ENCODE assay signal across 9 mouse cellular contexts in the genomic region with DNA sequence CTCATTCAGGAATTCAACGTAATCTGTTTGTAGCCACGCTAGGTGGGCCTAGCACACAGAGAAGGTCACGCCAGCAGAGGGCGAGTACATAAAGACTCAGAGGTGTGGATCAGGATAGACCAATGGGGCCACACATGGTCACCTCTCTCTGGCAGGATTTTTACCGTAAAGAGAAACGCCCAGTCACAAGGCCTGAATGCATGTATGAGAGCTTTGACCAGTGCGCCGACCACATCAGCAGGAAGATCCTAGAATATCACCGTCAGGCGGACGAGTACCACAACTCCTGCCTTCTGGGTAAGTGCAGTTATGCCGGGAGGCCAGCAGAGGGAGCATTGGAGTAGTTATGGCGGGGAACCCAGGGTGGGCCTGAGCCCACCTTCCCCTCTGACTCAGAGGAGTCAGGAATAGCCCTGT. TPM values are rescaled to one million over a fixed set of nuclear protein-coding genes. Genes with fewer than 3 reads are reported as not detected.
DNase-seq lines count a peak whose midpoint lies in the region; ATAC-seq and TF ChIP-seq lines count a peak whose summit lies in the region.
"Had no signal": no experiment of that assay in that cellular context is flagged by ENCODE, and none has a peak within 500 bp of the region (broad histone marks: within the 10 kb centered on the region; RNA-seq: fewer than 3 reads in every experiment).

No protein-coding gene starts in this region.

- no peaks in the 10 kb centered on the region for H3K4me1 ChIP-seq in intestine, embryonic 15.5 days (replicated peaks)
- H3K4me1 ChIP-seq in limb, embryonic 13.5 days = no peaks in the 10 kb centered on the region
- no peaks in the 10 kb centered on the region for H3K4me1 ChIP-seq in midbrain, embryonic 13.5 days (replicated peaks)
- peaks cover 3% of the 10 kb centered on the region; the same call in 1 of the 2 replicates for H3K4me1 ChIP-seq in testis, adult 2 months (ENCODE audit: control insufficient read depth, insufficient read depth, low read length)

- H3K36me3 ChIP-seq in intestine, embryonic 15.5 days = no peaks in the 10 kb centered on the region
- no peaks in the 10 kb centered on the region for H3K36me3 ChIP-seq in limb, embryonic 13.5 days
- no peaks in the 10 kb centered on the region for H3K36me3 ChIP-seq in midbrain, embryonic 13.5 days
- H3K36me3 ChIP-seq in testis, adult 2 months (ENCODE audit: control insufficient read depth, insufficient read depth, low read length) = no peaks in the 10 kb centered on the region

- no peak for TF ChIP-seq POLR2A in testis, adult 2 months (IDR thresholded peaks at IDR 0.05; ENCODE audit: control insufficient read depth, low read depth, low read length)

- peak; percentile 82 for TF ChIP-seq CTCF in testis, adult 2 months (IDR thresholded peaks at IDR 0.05; ENCODE audit: control insufficient read depth, insufficient read depth, insufficient replicate concordance, low read depth, low read length)

- no peaks in the 10 kb centered on the region for H3K9me3 ChIP-seq in intestine, embryonic 15.5 days
- no peaks in the 10 kb centered on the region for H3K9me3 ChIP-seq in limb, embryonic 13.5 days
- H3K9me3 ChIP-seq in midbrain, embryonic 13.5 days = no peaks in the 10 kb centered on the region

- peak; percentile 49 for DNase-seq in urinary bladder, postnatal 14 days (ENCODE audit: low spot score)
- no peak for DNase-seq in urinary bladder, adult 2 months (ENCODE audit: low spot score)
- DNase-seq in cerebellum, postnatal 14 days = peak; percentile 76 to 86
- peak; percentile 16 to 25 for DNase-seq in frontal cortex, postnatal 36 days (ENCODE audit: low spot score in 2 of 2)

- 0 out of 2 replicates have a peak overlapping the region, but pooled peaks have one; percentile 26 for H3K4me2 ChIP-seq in intestine, embryonic 15.5 days (replicated peaks)
- H3K4me2 ChIP-seq in limb, embryonic 13.5 days (replicated peaks) = no peak overlapping the region
- H3K4me2 ChIP-seq in midbrain, embryonic 13.5 days (replicated peaks) = no peak overlapping the region

- WGBS in intestine, embryonic 15.5 days = 25% methylated on average over 13 of the region's 13 CpGs
- WGBS in limb, embryonic 13.5 days = 29% methylated on average over 13 of the region's 13 CpGs
- WGBS in midbrain, embryonic 13.5 days = 29% methylated on average over 13 of the region's 13 CpGs

- H3K9ac ChIP-seq in intestine, embryonic 15.5 days = no peak overlapping the region
- no peak overlapping the region for H3K9ac ChIP-seq in limb, embryonic 13.5 days
- no peak overlapping the region for H3K9ac ChIP-seq in midbrain, embryonic 13.5 days (replicated peaks)

- H3K27ac ChIP-seq in intestine, embryonic 15.5 days = no peak overlapping the region
- no peak overlapping the region for H3K27ac ChIP-seq in limb, embryonic 13.5 days
- H3K27ac ChIP-seq in midbrain, embryonic 13.5 days = no peak overlapping the region
- no peak overlapping the region for H3K27ac ChIP-seq in testis, adult 2 months (ENCODE audit: control insufficient read depth, insufficient read depth, low read depth, low read length)

- H3K4me3 ChIP-seq in intestine, embryonic 15.5 days (replicated peaks) = no peak overlapping the region
- H3K4me3 ChIP-seq in limb, embryonic 13.5 days = no peak overlapping the region
- H3K4me3 ChIP-seq in midbrain, embryonic 13.5 days (replicated peaks) = no peak overlapping the region
- no peak overlapping the region for H3K4me3 ChIP-seq in testis, adult 2 months (ENCODE audit: control insufficient read depth, low read depth, low read length)
- H3K4me3 ChIP-seq: erythroblast, embryonic 14.5 days had no signal

- ATAC-seq in intestine, embryonic 15.5 days = 0 out of 2 replicates have a peak, but pooled peaks have one; percentile 49
- ATAC-seq in limb, embryonic 13.5 days (ENCODE audit: low FRiP score, low read depth) = peak; percentile 32; the same call in 1 of the 2 replicates
- ATAC-seq in midbrain, embryonic 13.5 days = peak; percentile 65

- no peaks in the 10 kb centered on the region for H3K27me3 ChIP-seq in intestine, embryonic 15.5 days (replicated peaks)
- H3K27me3 ChIP-seq in limb, embryonic 13.5 days = no peaks in the 10 kb centered on the region
- H3K27me3 ChIP-seq in midbrain, embryonic 13.5 days = no peaks in the 10 kb centered on the region
- no peaks in the 10 kb centered on the region for H3K27me3 ChIP-seq in testis, adult 2 months (ENCODE audit: control insufficient read depth, insufficient read depth, low read length)

RNA-seq across cellular contexts. Expression of a gene that starts 23.5 kb away (rescaled TPM):
- 30.6 and 31.7 TPM in 2 replicates for polyA plus RNA-seq in urinary bladder, adult 2 months (2012; rRNA removed)
- polyA plus RNA-seq in intestine, embryonic 15.5 days (2015; fragmentation: Nextera tagmentation; extraction: Ambion mirVana) = 27.1 and 29.0 TPM in 2 replicates
- 9.8 and 10.3 TPM in 2 replicates for polyA plus RNA-seq in limb, embryonic 13.5 days (2015; fragmentation: Nextera tagmentation; extraction: Ambion mirVana)
- 15.4 and 15.7 TPM in 2 replicates for polyA plus RNA-seq in midbrain, embryonic 13.5 days (2015; fragmentation: Nextera tagmentation; extraction: Ambion mirVana)
- 94.9 and 98.5 TPM in 2 replicates for polyA plus RNA-seq in testis, adult 2 months (2012; rRNA removed)
- polyA plus RNA-seq: erythroblast, embryonic 14.5 days had no signal

RNA-seq across cellular contexts. Expression of a gene that starts 51.5 kb away (rescaled TPM):
- polyA plus RNA-seq in urinary bladder, adult 2 months (2012; rRNA removed) = 0.03 and 0.06 TPM in 2 replicates
- polyA plus RNA-seq in intestine, embryonic 15.5 days (2015; fragmentation: Nextera tagmentation; extraction: Ambion mirVana) = 0.06 and 0.14 TPM in 2 replicates
- 0.06 TPM in 1 of 2 replicates, not detected in the other for polyA plus RNA-seq in limb, embryonic 13.5 days (2015; fragmentation: Nextera tagmentation; extraction: Ambion mirVana)
- 0.14 and 0.43 TPM in 2 replicates for polyA plus RNA-seq in midbrain, embryonic 13.5 days (2015; fragmentation: Nextera tagmentation; extraction: Ambion mirVana)
- 15.6 and 15.9 TPM in 2 replicates for polyA plus RNA-seq in testis, adult 2 months (2012; rRNA removed)
- polyA plus RNA-seq: erythroblast, embryonic 14.5 days had no signal

Comparison
In these comparisons a context has a peak if more than half of its experiments do, and no peak if none do; other contexts are left out.
1. RNA of a gene that starts 51.5 kb away (polyA plus RNA-seq): 15.6 to 15.9 TPM in testis, adult 2 months; 0.14 to 0.43 TPM in midbrain, embryonic 13.5 days, 0.06 to 0.14 TPM in intestine, embryonic 15.5 days, 0.06 TPM in limb, embryonic 13.5 days and 0.03 to 0.06 TPM in urinary bladder, adult 2 months; every median in the first group is over 10 times any median in the second.
2. Peak in every context shown above with its lines, with median percentiles within 50 percentile points of each other: ATAC-seq.